Mouse (Mus musculus) embryonic facial prominence, embryonic 15.5 days (tissue): ENCODE results near the gene Aimp2. TPM values are rescaled to one million over a fixed set of nuclear protein-coding genes. Genes with fewer than 3 reads are reported as not detected.

ENCODE experiments used
- ATAC-seq: fragments of 200-750 bp; cut with Nextera tagmentation; 2 replicates; pipeline ENCODE4 v1.8.0; 2017; ENCODE audit warnings: low read depth, moderate TSS enrichment; ENCODE audit not compliant: insufficient number of reproducible peaks, low FRiP score, low TSS enrichment
- H3K27ac ChIP-seq: fragments of 300-500 bp; sonication (generic); replicated peaks from 2 replicates; pipeline ENCODE4 v1.5.1; 2015; ENCODE audit warnings: mild to moderate bottlenecking, inconsistent platforms
- H3K27me3 ChIP-seq: fragments of 300-500 bp; sonication (generic); 2 replicates; pipeline ENCODE4 v1.6.1; 2015; ENCODE audit warnings: inconsistent platforms
- H3K36me3 ChIP-seq: fragments of 300-500 bp; sonication (generic); 2 replicates; pipeline ENCODE4 v1.6.1; 2015; ENCODE audit warnings: mild to moderate bottlenecking, inconsistent platforms
- H3K4me1 ChIP-seq: fragments of 300-500 bp; sonication (generic); 2 replicates; pipeline ENCODE4 v1.6.1; 2015; ENCODE audit warnings: inconsistent platforms
- H3K4me2 ChIP-seq: fragments of 300-500 bp; sonication (generic); replicated peaks from 2 replicates; pipeline ENCODE4 v1.6.1; 2015; ENCODE audit warnings: mild to moderate bottlenecking, inconsistent platforms
- H3K4me3 ChIP-seq: fragments of 300-500 bp; sonication (generic); replicated peaks from 2 replicates; pipeline ENCODE4 v1.5.1; 2015; ENCODE audit warnings: mild to moderate bottlenecking, inconsistent platforms
- H3K9ac ChIP-seq: fragments of 300-500 bp; sonication (generic); 2 replicates; pipeline ENCODE4 v1.6.1; 2015; ENCODE audit warnings: inconsistent platforms
- H3K9me3 ChIP-seq: fragments of 300-500 bp; sonication (generic); replicated peaks from 2 replicates; pipeline ENCODE4 v1.6.1; 2016; ENCODE audit warnings: inconsistent platforms
- WGBS: fragments of 180-500 bp; shearing (Covaris S2); methylation state at CpG from one replicate; pipeline ENCODE4 v1.1.7; 2015; 5-methylcytosine and 5-hydroxymethylcytosine counted together
- polyA plus RNA-seq: library from polyadenylated mRNA; unstranded; fragments of >200 nt; fragmentation: Nextera tagmentation; extraction: Ambion mirVana; gene quantifications from 2 replicates; pipeline ENCODE4 v1.2.1, GENCODE M21; 2015

The Aimp2 gene
- polyA plus RNA-seq, 1 experiment from 2014 or later: 85.4 TPM

GRCm38 (mm10) chr5:143931863-143932580 is 22.4 kb upstream of the Aimp2 start:
- no peak overlapping the region for H3K9ac ChIP-seq
- peaks cover 46% of the 10 kb centered on the region for H3K36me3 ChIP-seq
- WGBS: 87% methylated on average over 6 of the region's 6 CpGs
- H3K4me2 ChIP-seq: no peak overlapping the region
- H3K4me1 ChIP-seq: no peaks in the 10 kb centered on the region
- no peak overlapping the region for H3K4me3 ChIP-seq
- ATAC-seq: no peak
- no peak overlapping the region for H3K27ac ChIP-seq
- no peaks in the 10 kb centered on the region for H3K27me3 ChIP-seq
- H3K9me3 ChIP-seq: no peaks in the 10 kb centered on the region

- 88% methylated on average over 12 of the region's 12 CpGs for WGBS
- Histone ChIP-seq H3K27me3 (no peaks in the 10 kb centered on the region), H3K4me3 (no peak overlapping the region), H3K9me3 (no peaks in the 10 kb centered on the region), H3K9ac (no peak overlapping the region), H3K4me1 (no peaks in the 10 kb centered on the region), H3K4me2 (no peak overlapping the region), H3K27ac (no peak overlapping the region), H3K36me3 (peaks cover 59% of the 10 kb centered on the region)
- no peak for ATAC-seq
Observed at GRCm38 (mm10) chr5:143930656-143931055, 21.0 kb upstream of the Aimp2 start.

- H3K27ac ChIP-seq: no peak overlapping the region
- ATAC-seq: no peak
- H3K9me3 ChIP-seq: no peaks in the 10 kb centered on the region
- no peak overlapping the region for H3K4me2 ChIP-seq
- H3K36me3 ChIP-seq: peaks cover 72% of the 10 kb centered on the region
- H3K9ac ChIP-seq: no peak overlapping the region
- H3K4me1 ChIP-seq: no peaks in the 10 kb centered on the region
- 89% methylated on average over 4 of the region's 4 CpGs for WGBS
- H3K27me3 ChIP-seq: no peaks in the 10 kb centered on the region
- H3K4me3 ChIP-seq: no peak overlapping the region
Observed at GRCm38 (mm10) chr5:143929291-143929690, 19.6 kb upstream of the Aimp2 start.

GRCm38 (mm10) chr5:143927875-143928274 is 18.2 kb upstream of the Aimp2 start, which contains the start of gene Gm42421:
Gene Gm42421 (plus strand): TSS chr5:143928175.
- no peak for ATAC-seq
- whole genome bisulfite sequencing: 96% methylated on average over 8 of the region's 8 CpGs
- Histone ChIP-seq H3K9me3 (no peaks in the 10 kb centered on the region), H3K4me1 (no peaks in the 10 kb centered on the region), H3K27ac (no peak within 1 kb of the TSS), H3K4me3 (no peak within 1 kb of the TSS), H3K4me2 (no peak within 1 kb of the TSS), H3K27me3 (no peaks in the 10 kb centered on the region), H3K9ac (no peak within 1 kb of the TSS), H3K36me3 (peaks cover 82% of the 10 kb centered on the region)

GRCm38 (mm10) chr5:143924781-143925452 is 15.3 kb upstream of the Aimp2 start:
- Histone ChIP-seq H3K4me3 (no peak overlapping the region), H3K36me3 (peaks cover 77% of the 10 kb centered on the region)
- WGBS: 88% methylated on average over 6 of the region's 6 CpGs

GRCm38 (mm10) chr5:143918120-143918519 is 8.5 kb upstream of the Aimp2 start:
- ATAC-seq: no peak
- WGBS: 91% methylated on average over 3 of the region's 3 CpGs
- peaks cover 56% of the 10 kb centered on the region for H3K36me3 ChIP-seq
- no peak overlapping the region for H3K9ac ChIP-seq
- H3K27me3 ChIP-seq: no peaks in the 10 kb centered on the region
- no peaks in the 10 kb centered on the region for H3K9me3 ChIP-seq
- no peak overlapping the region for H3K4me3 ChIP-seq
- no peak overlapping the region for H3K4me2 ChIP-seq
- H3K4me1 ChIP-seq: no peaks in the 10 kb centered on the region
- H3K27ac ChIP-seq: no peak overlapping the region

More at GRCm38 (mm10) chr5:143924781-143925452, 15.3 kb upstream of the Aimp2 start:
- Histone ChIP-seq H3K4me2 (no peak overlapping the region), H3K27me3 (no peaks in the 10 kb centered on the region), H3K27ac (no peak overlapping the region), H3K4me1 (no peaks in the 10 kb centered on the region), H3K9ac (no peak overlapping the region), H3K9me3 (no peaks in the 10 kb centered on the region)
- ATAC-seq: no peak

- Histone ChIP-seq H3K9me3 (no peaks in the 10 kb centered on the region), H3K4me2 (no peak overlapping the region), H3K4me1 (no peaks in the 10 kb centered on the region), H3K36me3 (peaks cover 53% of the 10 kb centered on the region), H3K9ac (no peak overlapping the region), H3K4me3 (no peak overlapping the region), H3K27me3 (no peaks in the 10 kb centered on the region), H3K27ac (no peak overlapping the region)
- no peak; the same call in 1 of the 2 replicates for ATAC-seq
- WGBS: 47% methylated on average over 5 of the region's 5 CpGs
Observed at GRCm38 (mm10) chr5:143917418-143917817, 7.8 kb upstream of the Aimp2 start.

GRCm38 (mm10) chr5:143916221-143916620 is 6.6 kb upstream of the Aimp2 start:
- H3K9me3 ChIP-seq: no peaks in the 10 kb centered on the region
- no peaks in the 10 kb centered on the region for H3K27me3 ChIP-seq
- no peak overlapping the region for H3K9ac ChIP-seq
- no peak overlapping the region for H3K4me3 ChIP-seq
- H3K4me2 ChIP-seq: no peak overlapping the region
- H3K36me3 ChIP-seq: peaks cover 44% of the 10 kb centered on the region
- H3K27ac ChIP-seq: no peak overlapping the region
- no peaks in the 10 kb centered on the region for H3K4me1 ChIP-seq
- WGBS: 89% methylated on average over 9 of the region's 9 CpGs
- ATAC-seq: no peak

GRCm38 (mm10) chr5:143908926-143909325 is 721 bp downstream of the Aimp2 start:
- peak; percentile 1; the same call in 1 of the 2 replicates for ATAC-seq
- Histone ChIP-seq H3K27ac (peak overlapping the region; percentile 80), H3K4me3 (peak overlapping the region; percentile 75), H3K9ac (peak overlapping the region; percentile 47), H3K4me2 (peak overlapping the region; percentile 71), H3K4me1 (peaks cover 21% of the 10 kb centered on the region), H3K9me3 (no peaks in the 10 kb centered on the region), H3K27me3 (no peaks in the 10 kb centered on the region), H3K36me3 (peaks cover 21% of the 10 kb centered on the region)
- WGBS: 4% methylated on average over 9 of the region's 9 CpGs

- H3K36me3 ChIP-seq: peaks cover 46% of the 10 kb centered on the region
Observed at GRCm38 (mm10) chr5:143906429-143906828, 3.2 kb downstream of the Aimp2 start.

GRCm38 (mm10) chr5:143903813-143904212 is 5.8 kb downstream of the Aimp2 start:
- Histone ChIP-seq H3K9ac (no peak overlapping the region), H3K4me2 (no peak overlapping the region), H3K27ac (no peak overlapping the region), H3K4me3 (no peak overlapping the region), H3K36me3 (peaks cover 65% of the 10 kb centered on the region), H3K4me1 (peaks cover 10% of the 10 kb centered on the region), H3K27me3 (no peaks in the 10 kb centered on the region), H3K9me3 (no peaks in the 10 kb centered on the region)
- WGBS: 88% methylated on average over 4 of the region's 4 CpGs
- ATAC-seq: no peak

More at GRCm38 (mm10) chr5:143906429-143906828, 3.2 kb downstream of the Aimp2 start:
- H3K4me3 ChIP-seq: no peak overlapping the region
- H3K9ac ChIP-seq: no peak overlapping the region
- H3K27ac ChIP-seq: no peak overlapping the region
- no peak for ATAC-seq
- no peak overlapping the region for H3K4me2 ChIP-seq
- peaks cover 21% of the 10 kb centered on the region for H3K4me1 ChIP-seq
- H3K9me3 ChIP-seq: no peaks in the 10 kb centered on the region
- H3K27me3 ChIP-seq: no peaks in the 10 kb centered on the region
- WGBS: 84% methylated on average over 8 of the region's 8 CpGs
